Comparison of ENCODE assay signal across 8 mouse cellular contexts in the genomic region with DNA sequence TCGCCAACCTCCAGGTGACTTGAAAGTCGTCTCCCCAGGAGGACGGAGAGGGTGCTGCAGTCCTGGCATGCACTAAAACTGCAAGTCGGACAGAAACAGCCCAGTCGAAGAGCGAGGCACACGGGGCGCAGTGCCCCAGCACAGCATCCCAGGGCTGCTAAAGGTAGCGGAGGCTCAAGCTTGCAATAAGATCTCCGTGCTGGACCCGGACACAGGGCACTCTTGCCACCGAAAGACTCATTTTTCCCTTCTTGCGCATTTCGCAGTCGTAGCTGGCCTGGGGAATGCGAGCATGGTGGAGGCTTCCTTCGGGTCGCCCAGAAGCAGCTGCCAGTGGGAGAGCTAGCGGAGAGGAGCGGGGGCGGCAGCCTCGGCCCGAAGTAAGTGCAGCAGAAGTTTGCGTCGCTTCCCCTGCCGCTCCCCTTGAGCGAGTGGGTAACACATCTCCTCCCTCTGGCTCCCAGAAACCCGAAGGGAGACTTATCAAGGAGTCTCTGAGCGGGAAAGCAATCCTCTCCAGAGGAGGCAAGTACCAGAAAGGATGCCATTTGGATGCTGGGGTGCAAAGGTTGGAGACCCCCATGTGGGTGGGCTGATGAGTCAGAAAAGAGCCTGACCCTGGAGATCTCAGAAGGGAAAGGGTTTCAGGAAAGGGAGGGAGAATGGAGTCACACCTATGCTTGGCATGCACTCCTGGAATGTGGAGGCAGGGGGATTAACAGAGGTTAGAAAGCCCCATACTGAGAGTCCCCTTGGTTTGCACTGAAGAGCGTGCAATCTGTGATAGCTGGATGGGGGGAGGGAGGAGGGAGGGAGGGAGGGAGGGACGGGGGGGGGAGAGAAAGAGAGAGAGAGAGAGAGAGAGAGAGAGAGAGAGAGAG. TPM values are rescaled to one million over a fixed set of nuclear protein-coding genes. Genes with fewer than 3 reads are reported as not detected.
A peak's percentile ranks its signal among the peaks of the same experiment; 100 is the strongest.
DNase-seq lines count a peak whose midpoint lies in the region; ATAC-seq and TF ChIP-seq lines count a peak whose summit lies in the region.

No protein-coding gene starts in this region.

- H3K9me3 ChIP-seq in heart, embryonic 11.5 days (replicated peaks; ENCODE audit: control insufficient read depth, low read length): no peaks in the 10 kb centered on the region
- H3K9me3 ChIP-seq in ES-E14 (ENCODE audit: control insufficient read depth, insufficient read depth, low read depth, low read length): no peaks in the 10 kb centered on the region

- no peaks in the 10 kb centered on the region for H3K36me3 ChIP-seq in heart, embryonic 11.5 days (ENCODE audit: control insufficient read depth, insufficient read depth, low read length)
- no peaks in the 10 kb centered on the region for H3K36me3 ChIP-seq in ES-E14 (ENCODE audit: control insufficient read depth, insufficient read depth, low read length, poor library complexity, severe bottlenecking)

- no peak for ATAC-seq in heart, embryonic 11.5 days (replicated peaks; ENCODE audit: insufficient number of reproducible peaks, low FRiP score, low TSS enrichment)

- intact Hi-C loops in left cerebral cortex, postnatal 14 days (cut with DNase I): loop anchor here (5.0 to 10.0 kb wide), 3 partner anchors 193 to 495 kb away; no protein-coding TSS in a partner anchor

- in situ Hi-C loops in ES-E14 (cut with MboI; ENCODE audit: low sequenced_read_pairs in 2 of 2, unreplicated experiment in 2 of 2): loop anchor here (5.0 to 25.0 kb wide), 2 partner anchors 473 to 483 kb away; a partner anchor contains a TSS

- DNase-seq in heart, postnatal 4 days: no peak
- peak; percentile 42 for DNase-seq in ES-E14 (ENCODE audit: low read depth, low spot score)
- DNase-seq in forelimb bud, embryonic 11.5 days (ENCODE audit: low read depth, low spot score): peak; percentile 33
- peak; percentile 34 to 60 for DNase-seq in left cerebral cortex, postnatal 14 days (ENCODE audit: low spot score in 2 of 2)
- DNase-seq in right cerebral cortex, adult 18-20 months: peak; percentile 81
- no peak for DNase-seq in spleen, postnatal 10 days (ENCODE audit: low spot score in 2 of 2)
- no peak for DNase-seq in thymus, postnatal 10 days (ENCODE audit: low spot score in 2 of 2)

- peak overlapping the region; percentile 72 for H3K4me2 ChIP-seq in heart, embryonic 11.5 days

- no peaks in the 10 kb centered on the region for H3K4me1 ChIP-seq in heart, embryonic 11.5 days (ENCODE audit: control insufficient read depth, insufficient read depth, low read length)
- H3K4me1 ChIP-seq in ES-E14 (ENCODE audit: control insufficient read depth in 2 of 2, insufficient read depth in 2 of 2, low read length in 2 of 2, poor library complexity in 1 of 2): peaks cover 0 to 2% of the 10 kb centered on the region in 2 experiments; a peak in 1 of 4 replicates

- no peak overlapping the region for H3K27ac ChIP-seq in heart, embryonic 11.5 days (ENCODE audit: low read depth, low read length)
- H3K27ac ChIP-seq in ES-E14 (ENCODE audit: insufficient read depth, low read depth, low read length, poor library complexity, severe bottlenecking): no peak overlapping the region

- H3K9ac ChIP-seq in heart, embryonic 11.5 days (ENCODE audit: low read depth, low read length): no peak overlapping the region
- peak overlapping the region; percentile 62; the same call in 1 of the 2 replicates for H3K9ac ChIP-seq in ES-E14 (ENCODE audit: insufficient read depth, low read depth, low read length, poor library complexity, severe bottlenecking)

- under 1% methylated on average over 29 of the region's 31 CpGs for WGBS in heart, embryonic 11.5 days (ENCODE audit: insufficient replicate concordance)

- peaks cover 30% of the 10 kb centered on the region for H3K27me3 ChIP-seq in heart, embryonic 11.5 days (ENCODE audit: control insufficient read depth, insufficient read depth, low read length)

- peak overlapping the region; percentile 43 for H3K4me3 ChIP-seq in heart, embryonic 11.5 days (ENCODE audit: low read depth, low read length)
- peak overlapping the region; percentile 82 to 88 for H3K4me3 ChIP-seq in ES-E14 (ENCODE audit: insufficient read depth in 1 of 2, low read depth in 1 of 2, low read length in 2 of 2, poor library complexity in 1 of 2, severe bottlenecking in 1 of 2)

TF ChIP-seq in ES-E14, 5 proteins besides CTCF, POLR2A, EP300 and RAD21:
- TF ChIP-seq MAFK (IDR thresholded peaks at IDR 0.05; ENCODE audit: insufficient read depth, low read depth, low read length) (no peak), CHD2 (IDR thresholded peaks at IDR 0.05; ENCODE audit: low read depth, low read length) (no peak), ZNF384 (IDR thresholded peaks at IDR 0.05; ENCODE audit: low read depth, low read length) (no peak), HCFC1 (IDR thresholded peaks at IDR 0.05; ENCODE audit: borderline replicate concordance, insufficient read depth, low read length) (no peak), ZC3H11A (IDR thresholded peaks at IDR 0.05; ENCODE audit: borderline replicate concordance, low read depth, low read length) (no peak)

RNA-seq across cellular contexts. Expression of a gene that starts 0.6 kb away (rescaled TPM):
- 12.3 and 12.4 TPM in 2 replicates for polyA plus RNA-seq in heart, embryonic 11.5 days (2014; fragmentation: Nextera tagmentation; extraction: Ambion mirVana)
- 10 to 100 TPM; 36.8 to 38.5 TPM for total RNA-seq in heart, postnatal 4 days (2021)
- total RNA-seq in ES-E14 (2012; rRNA removed): 50.8 and 69.7 TPM in 2 replicates
- total RNA-seq in left cerebral cortex, postnatal 14 days (2021): 100 to 1,000 TPM; 127 to 141 TPM

Comparison
In these comparisons a context has a peak if more than half of its experiments do, and no peak if none do; other contexts are left out.
1. DNase-seq: peak in ES-E14 (single experiment), forelimb bud, embryonic 11.5 days (single experiment), left cerebral cortex, postnatal 14 days (2 of 2) and right cerebral cortex, adult 18-20 months (single experiment); none in heart, postnatal 4 days (single experiment), spleen, postnatal 10 days (0 of 2) and thymus, postnatal 10 days (0 of 2).